Mouse (Mus musculus): ENCODE results near the gene Traf4. TPM values are rescaled to one million over a fixed set of nuclear protein-coding genes. Genes with fewer than 3 reads are reported as not detected.

Gene Traf4
- polyA plus RNA-seq, 1 experiment: 47.5 TPM

DNA sequence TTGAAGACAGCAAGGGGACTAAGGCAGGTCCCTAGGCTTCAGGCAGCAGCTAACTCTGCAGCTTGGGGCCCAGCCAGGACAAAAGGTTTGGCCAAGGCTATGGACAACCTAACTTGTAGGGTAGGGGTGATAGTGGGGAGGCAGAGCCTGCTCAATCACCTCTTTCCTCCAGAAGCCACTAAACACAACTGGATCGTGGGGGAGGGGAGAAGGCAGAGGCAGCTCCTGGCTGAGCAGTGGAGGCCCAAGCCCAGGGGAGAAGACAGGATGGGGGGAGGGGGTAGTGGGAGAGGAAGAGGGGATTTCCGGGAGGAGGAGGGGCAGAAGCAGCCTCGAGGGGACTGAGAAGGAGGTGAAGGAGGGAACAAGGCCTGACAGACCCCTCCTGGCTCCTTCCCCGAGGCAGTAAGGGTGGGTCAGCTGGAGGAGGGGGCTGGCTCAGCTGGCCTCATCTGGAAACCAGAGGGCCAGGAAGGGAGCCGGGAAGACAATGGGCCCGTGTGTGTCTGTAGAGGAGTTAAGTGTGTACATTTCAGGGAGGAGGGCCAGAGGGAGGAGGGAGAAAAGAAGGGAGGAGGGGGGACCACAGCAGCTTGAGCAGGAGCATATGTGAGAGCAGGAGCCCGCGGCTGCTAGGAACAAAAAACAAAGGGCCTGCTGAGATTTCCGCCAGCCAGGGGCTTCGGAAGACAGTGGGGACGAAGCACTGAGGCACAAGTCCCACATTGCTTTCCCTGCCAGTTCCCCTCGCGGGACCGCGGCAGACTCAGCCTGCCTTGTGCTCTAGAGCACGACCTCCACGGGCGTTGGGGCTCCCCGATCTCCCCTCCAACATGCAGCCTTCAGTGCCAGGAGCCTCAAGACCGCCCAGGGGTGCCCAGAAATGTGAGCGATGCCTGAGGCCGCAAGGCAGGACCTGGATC is 1.4 kb downstream of the Traf4 start:
- H3K4me1 ChIP-seq (ENCODE audit: control insufficient read depth, insufficient read depth, insufficient read length, low read length): peaks cover 22% of the 10 kb centered on the region
- peak overlapping the region; percentile 85 for H3K27ac ChIP-seq (replicated peaks; ENCODE audit: low read depth, low read length)
- H3K4me3 ChIP-seq (ENCODE audit: insufficient read depth, low read depth, low read length): peak overlapping the region; percentile 93

DNA sequence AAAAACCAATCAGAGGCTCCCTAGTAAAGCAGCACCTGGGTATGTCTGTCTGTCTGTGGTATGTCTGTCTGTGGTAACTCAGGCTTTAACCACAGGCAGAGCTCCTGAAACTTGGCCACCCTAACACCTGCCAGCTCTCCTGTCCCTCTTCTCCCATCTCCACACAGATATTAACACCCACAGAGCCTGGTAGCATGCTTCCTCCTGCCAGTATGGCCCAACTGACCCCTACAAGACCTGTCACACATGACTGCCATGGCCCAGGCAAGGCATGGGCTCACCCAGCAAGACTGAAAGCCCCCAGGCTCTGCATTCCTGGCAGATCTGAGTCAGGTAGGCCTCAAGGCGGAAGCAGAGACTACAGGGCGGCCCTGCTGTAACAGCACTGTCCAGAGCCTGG is 2.3 kb downstream of the Traf4 start:
- H3K4me3 ChIP-seq (ENCODE audit: insufficient read depth, low read depth, low read length): peak overlapping the region; percentile 93
- peak overlapping the region; percentile 44 for H3K27ac ChIP-seq (replicated peaks; ENCODE audit: low read depth, low read length)
- H3K4me1 ChIP-seq (ENCODE audit: control insufficient read depth, insufficient read depth, insufficient read length, low read length): peaks cover 22% of the 10 kb centered on the region

DNA sequence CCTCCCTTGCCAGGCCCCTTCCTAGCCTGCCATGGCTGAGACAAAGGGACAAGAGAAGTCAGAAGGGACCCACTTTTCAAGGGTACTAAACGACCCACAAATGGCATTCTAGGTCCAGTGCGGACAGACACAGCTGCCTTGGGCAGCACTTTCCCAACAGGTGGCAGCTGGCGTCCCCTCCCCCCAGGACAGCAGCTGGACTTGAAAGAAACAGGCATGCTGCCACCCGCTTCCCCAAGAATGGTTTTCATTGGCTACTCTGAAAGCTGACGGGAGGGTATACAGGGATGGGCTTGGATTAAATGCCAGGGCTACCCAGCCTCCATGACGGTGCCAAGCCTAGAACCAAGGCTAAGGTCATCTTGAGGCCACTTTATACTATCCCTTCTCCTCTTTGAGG is 2.9 kb downstream of the Traf4 start:
- Histone ChIP-seq H3K4me3 (ENCODE audit: insufficient read depth, low read depth, low read length) (peak overlapping the region; percentile 93; the same call in 1 of the 2 replicates), H3K27ac (replicated peaks; ENCODE audit: low read depth, low read length) (peak overlapping the region; percentile 44; the same call in 1 of the 2 replicates), H3K4me1 (ENCODE audit: control insufficient read depth, insufficient read depth, insufficient read length, low read length) (peaks cover 22% of the 10 kb centered on the region)

DNA sequence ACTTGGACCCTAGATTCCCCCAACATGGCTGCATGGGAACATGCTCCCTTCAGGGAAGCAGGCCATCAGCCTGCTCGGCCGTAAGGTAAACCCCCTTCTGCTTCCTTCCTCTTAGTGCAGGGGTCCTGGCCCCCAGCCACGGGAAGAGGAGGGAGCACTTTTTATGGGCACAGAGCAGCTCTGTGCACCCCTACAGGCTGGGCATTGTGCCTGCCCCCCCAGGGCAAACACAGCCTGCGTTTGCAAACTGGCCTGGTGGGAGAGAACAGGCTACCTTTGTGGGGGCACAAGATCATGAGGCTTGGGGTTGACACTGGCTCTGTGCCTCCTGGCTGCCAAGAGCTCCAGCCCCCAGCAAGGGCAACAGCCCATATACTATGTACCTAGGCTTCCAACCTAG is 3.4 kb downstream of the Traf4 start:
- Histone ChIP-seq H3K4me3 (ENCODE audit: insufficient read depth, low read depth, low read length) (no peak overlapping the region), H3K4me1 (ENCODE audit: control insufficient read depth, insufficient read depth, insufficient read length, low read length) (peaks cover 22% of the 10 kb centered on the region), H3K27ac (replicated peaks; ENCODE audit: low read depth, low read length) (no peak overlapping the region)

DNA sequence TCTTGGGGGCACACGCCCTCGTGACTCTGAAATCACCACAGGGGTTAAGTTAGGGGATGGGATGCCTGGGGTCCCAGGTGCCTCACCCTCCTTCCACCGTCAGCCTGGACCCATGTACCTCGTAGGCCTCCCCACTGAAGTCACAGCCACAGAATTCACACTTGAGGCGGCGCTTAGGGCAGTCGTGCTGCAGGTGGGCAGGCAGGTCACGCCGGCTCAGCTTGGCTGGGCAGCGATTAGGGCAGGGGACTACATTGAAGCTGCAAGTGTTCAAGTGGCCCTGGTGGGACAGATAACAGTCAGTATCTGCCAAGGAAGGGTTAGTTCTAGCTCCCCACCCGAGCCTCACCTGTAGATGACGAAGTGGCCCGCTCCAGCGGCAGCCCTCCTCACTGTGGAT is 4.2 kb downstream of the Traf4 start:
- Histone ChIP-seq H3K4me3 (ENCODE audit: insufficient read depth, low read depth, low read length) (no peak overlapping the region), H3K4me1 (ENCODE audit: control insufficient read depth, insufficient read depth, insufficient read length, low read length) (peaks cover 20% of the 10 kb centered on the region), H3K27ac (replicated peaks; ENCODE audit: low read depth, low read length) (no peak overlapping the region)

DNA sequence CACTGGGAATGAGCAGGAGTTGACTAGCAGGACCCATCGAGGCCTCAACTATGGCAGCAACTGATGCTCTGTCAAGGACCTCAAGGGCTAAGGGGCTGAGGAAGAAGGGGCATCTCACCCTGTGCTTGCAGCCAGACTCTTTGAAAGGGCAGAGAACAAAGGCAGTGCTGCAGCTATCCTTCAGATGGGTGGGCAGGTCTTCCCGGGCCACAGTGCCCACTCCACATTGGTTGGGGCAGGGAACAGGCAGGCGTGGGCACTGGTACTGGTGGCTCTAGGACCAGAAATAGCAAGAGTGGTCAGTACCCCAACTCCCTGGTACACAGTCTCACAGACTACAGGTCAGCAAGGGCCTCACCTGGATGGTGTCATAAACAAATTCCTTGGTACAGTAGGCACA is 4.7 kb downstream of the Traf4 start:
- no peak overlapping the region for H3K27ac ChIP-seq (replicated peaks; ENCODE audit: low read depth, low read length)
- no peak overlapping the region for H3K4me3 ChIP-seq (ENCODE audit: insufficient read depth, low read depth, low read length)
- H3K4me1 ChIP-seq (ENCODE audit: control insufficient read depth, insufficient read depth, insufficient read length, low read length): peaks cover 17% of the 10 kb centered on the region

DNA sequence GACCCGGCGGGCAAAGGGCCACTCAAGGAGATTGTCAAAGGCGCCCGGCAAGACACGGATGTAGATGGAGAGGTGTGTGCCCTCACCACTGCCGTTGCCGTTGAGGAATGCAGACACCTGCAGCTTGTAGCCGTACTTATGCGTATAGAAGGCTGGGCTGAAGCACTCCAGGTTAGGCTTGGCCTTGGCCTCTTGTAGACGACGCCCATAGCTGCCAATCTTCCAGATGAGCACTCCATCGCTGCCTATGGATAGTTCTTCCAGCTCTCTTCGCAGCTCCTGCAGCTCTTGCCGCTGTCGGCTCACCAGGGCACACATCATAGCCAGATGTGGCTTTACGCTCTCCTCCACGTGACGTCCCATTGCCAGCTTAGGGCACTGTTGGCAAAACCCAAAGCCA is 5.2 kb downstream of the Traf4 start:
- Histone ChIP-seq H3K4me3 (ENCODE audit: insufficient read depth, low read depth, low read length) (no peak overlapping the region), H3K27ac (replicated peaks; ENCODE audit: low read depth, low read length) (peak overlapping the region; percentile 23; the same call in 1 of the 2 replicates), H3K4me1 (ENCODE audit: control insufficient read depth, insufficient read depth, insufficient read length, low read length) (peaks cover 17% of the 10 kb centered on the region)

DNA sequence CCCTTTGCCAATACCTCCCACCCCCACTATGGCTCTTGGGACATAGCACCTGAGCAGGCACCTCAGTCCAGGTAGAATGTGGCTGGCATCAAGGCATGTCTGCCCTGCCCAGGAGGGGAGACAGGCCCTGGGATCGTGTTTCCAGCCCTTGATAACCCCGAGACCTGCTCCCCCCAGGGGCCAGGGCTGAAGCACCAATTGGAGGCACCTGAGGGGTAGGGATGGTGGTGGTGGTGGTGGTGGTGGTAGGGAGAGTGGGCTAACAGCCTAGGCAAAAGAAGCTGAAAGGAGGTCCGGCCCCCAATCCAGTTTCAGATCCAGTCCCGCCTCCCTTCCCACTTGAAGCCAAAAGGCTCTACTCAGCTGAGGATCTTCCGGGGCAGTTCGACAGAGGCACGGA is 5.8 kb downstream of the Traf4 start:
- 0 out of 2 replicates have a peak overlapping the region, but pooled peaks have one; percentile 23 for H3K27ac ChIP-seq (replicated peaks; ENCODE audit: low read depth, low read length)
- H3K4me3 ChIP-seq (ENCODE audit: insufficient read depth, low read depth, low read length): no peak overlapping the region
- peaks cover 17% of the 10 kb centered on the region for H3K4me1 ChIP-seq (ENCODE audit: control insufficient read depth, insufficient read depth, insufficient read length, low read length)

DNA sequence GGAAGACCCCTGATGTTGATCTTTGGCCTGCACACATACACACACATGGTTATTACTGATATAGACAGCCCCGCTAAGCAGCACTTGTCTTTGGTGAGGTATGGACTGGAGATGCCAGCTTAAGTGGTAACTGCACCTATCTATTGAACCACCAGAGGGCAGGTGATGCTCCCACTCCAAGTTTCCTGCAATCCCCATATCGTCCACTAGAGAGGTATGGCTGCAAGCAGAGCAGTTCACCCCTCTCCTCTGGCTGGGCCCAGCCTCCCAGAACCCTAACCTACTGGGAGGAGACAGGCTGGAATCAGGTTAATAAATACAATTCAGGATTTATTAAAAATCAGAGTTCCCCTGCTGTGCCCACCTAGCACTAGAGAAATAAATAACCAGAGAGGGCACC is 6.3 kb downstream of the Traf4 start:
- Histone ChIP-seq H3K4me1 (ENCODE audit: control insufficient read depth, insufficient read depth, insufficient read length, low read length) (peaks cover 17% of the 10 kb centered on the region), H3K27ac (replicated peaks; ENCODE audit: low read depth, low read length) (no peak overlapping the region), H3K4me3 (ENCODE audit: insufficient read depth, low read depth, low read length) (no peak overlapping the region)

DNA sequence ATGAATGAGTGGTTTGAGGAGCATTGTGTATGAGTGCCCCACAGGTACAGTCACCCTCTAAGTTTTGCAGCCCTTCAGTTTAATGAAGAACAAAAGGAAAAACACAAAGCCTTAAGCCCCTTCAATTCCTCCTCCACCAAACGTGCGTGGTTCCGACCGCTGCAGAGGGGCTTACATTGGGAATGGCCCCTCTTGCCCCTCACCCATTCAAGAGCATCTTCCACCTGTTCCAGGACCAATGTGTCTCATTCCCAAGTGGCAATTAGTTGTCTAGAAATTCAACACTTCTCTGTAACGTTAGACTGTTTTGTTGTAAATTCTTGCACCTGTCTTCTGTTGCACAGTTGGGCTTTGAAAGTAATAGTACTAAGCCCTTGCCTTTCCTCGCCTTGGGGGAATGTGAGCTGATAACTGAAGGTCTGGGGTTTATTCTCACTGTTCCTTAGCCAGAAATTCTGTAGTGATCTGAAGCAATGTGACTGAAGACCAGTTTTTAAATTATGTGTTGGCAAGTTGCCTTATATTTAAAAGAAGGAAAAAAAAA is 9.2 kb downstream of the Traf4 start:
- H3K27ac ChIP-seq (replicated peaks; ENCODE audit: low read depth, low read length): no peak overlapping the region
- peaks cover 4% of the 10 kb centered on the region; the same call in 1 of the 2 replicates for H3K4me1 ChIP-seq (ENCODE audit: control insufficient read depth, insufficient read depth, insufficient read length, low read length)
- H3K4me3 ChIP-seq (ENCODE audit: insufficient read depth, low read depth, low read length): no peak overlapping the region

DNA sequence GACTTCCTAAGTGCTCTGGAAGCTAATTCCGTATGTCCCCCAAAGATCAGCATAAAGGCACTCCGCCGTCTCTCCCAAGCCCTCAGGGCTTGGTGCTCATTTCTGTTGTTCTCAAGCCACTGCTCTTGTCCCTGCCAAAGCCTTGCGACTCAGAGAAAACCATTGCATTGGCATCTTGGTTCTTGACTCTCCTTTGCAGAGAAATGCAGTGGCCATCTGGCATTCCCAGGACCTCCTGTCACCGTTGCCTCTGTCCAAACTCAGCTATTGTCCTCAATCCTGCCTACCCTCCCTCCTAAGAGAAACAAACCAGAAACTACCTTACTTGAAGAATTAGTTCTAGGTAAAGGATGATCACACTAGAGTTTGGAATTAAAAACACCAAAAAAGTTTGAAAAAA is 9.7 kb downstream of the Traf4 start:
- Histone ChIP-seq H3K4me3 (ENCODE audit: insufficient read depth, low read depth, low read length) (no peak overlapping the region), H3K4me1 (ENCODE audit: control insufficient read depth, insufficient read depth, insufficient read length, low read length) (peaks cover 4% of the 10 kb centered on the region; the same call in 1 of the 2 replicates), H3K27ac (replicated peaks; ENCODE audit: low read depth, low read length) (no peak overlapping the region)

DNA sequence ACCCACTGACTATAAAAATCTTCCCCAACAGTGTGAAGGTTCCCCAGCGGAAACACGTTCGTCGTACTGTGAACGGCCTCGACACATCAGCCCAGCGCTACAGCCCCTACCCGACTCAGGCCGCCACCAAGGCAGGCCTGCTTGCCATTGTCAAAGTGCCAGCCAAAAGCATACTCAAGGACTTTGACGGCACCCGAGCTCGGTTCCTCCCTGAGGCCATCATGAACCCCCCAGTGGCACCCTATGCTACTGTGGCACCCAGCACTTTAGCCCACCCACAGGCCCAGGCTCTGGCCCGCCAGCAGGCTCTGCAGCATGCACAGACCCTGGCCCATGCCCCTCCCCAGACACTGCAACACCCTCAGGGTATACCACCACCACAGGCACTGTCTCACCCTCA is 11.6 kb downstream of the Traf4 start:
- Histone ChIP-seq H3K4me3 (ENCODE audit: insufficient read depth, low read depth, low read length) (no peak overlapping the region), H3K4me1 (ENCODE audit: control insufficient read depth, insufficient read depth, insufficient read length, low read length) (no peaks in the 10 kb centered on the region), H3K27ac (replicated peaks; ENCODE audit: low read depth, low read length) (no peak overlapping the region)

DNA sequence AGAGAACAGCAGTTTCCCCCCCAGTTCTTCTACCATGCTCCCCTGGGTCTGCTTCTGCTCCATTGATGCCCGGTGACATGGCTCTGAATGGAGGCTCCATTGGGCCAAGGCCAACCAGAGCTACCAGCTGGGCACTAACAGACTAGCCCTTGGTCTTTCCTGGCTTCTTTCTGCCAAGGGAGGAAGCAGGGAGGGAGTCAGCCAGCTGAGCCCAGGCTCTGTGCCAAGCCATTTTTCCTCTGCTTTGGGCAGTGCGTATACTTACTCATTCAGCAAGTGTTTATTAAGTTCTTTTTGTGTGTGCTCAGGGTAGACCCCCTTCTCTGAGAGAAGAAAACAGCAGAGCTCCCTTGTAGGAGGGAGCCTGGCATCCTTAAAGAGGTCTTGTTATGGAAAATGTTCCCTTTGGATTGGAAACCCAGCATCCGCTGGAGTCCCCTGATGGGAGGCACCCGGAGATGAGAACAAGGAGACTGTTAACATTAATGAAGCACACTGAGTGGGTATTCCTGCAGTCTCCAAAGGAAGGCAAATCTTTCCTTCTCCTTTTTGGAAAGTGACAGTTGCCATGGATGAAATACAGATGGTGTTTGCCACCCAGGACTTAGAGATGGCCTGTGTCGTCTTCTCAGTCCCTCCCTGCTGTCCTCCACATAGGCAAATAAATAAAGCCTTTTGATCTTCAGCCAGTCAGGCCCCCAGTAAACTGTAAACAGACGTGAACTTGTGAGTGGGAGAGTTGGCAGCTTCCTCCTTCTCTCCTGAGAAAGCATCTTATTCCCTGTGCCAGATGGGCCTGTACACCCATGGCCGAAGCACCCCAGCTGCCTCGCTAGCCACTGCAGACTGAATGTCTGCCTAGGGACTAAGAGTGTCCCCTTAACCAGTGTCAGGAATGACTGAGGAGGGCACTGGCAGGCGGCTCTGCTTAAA is 12.8 kb downstream of the Traf4 start:
- no peaks in the 10 kb centered on the region for H3K4me1 ChIP-seq (ENCODE audit: control insufficient read depth, insufficient read depth, insufficient read length, low read length)
- H3K4me3 ChIP-seq (ENCODE audit: insufficient read depth, low read depth, low read length): no peak overlapping the region
- no peak overlapping the region for H3K27ac ChIP-seq (replicated peaks; ENCODE audit: low read depth, low read length)

DNA sequence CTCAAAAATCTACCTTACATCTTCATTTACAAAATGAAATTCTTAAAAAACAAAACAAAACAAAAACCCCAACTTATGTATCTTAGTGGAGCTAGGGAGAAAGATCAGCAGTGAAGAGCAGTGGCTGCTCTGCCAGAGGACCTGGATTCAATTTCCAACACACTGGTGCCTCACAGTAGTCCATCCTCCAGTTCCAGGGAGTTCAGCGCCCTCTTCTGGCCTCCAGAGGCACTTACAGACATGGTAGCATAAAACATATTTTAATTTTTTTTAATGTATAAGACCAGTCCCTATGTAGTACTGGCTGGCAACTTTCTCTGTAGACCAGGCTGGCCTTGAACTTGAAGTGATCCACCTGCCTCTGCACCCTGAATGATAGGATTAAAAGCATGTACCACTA is 14.2 kb downstream of the Traf4 start:
- no peak overlapping the region for H3K27ac ChIP-seq (replicated peaks; ENCODE audit: low read depth, low read length)
- H3K4me1 ChIP-seq (ENCODE audit: control insufficient read depth, insufficient read depth, insufficient read length, low read length): no peaks in the 10 kb centered on the region
- H3K4me3 ChIP-seq (ENCODE audit: insufficient read depth, low read depth, low read length): no peak overlapping the region

Measured in brown adipose tissue, adult 24 weeks (tissue).